Mouse (Mus musculus): ENCODE results near the gene Ugt1a7c. TPM values are rescaled to one million over a fixed set of nuclear protein-coding genes. Genes with fewer than 3 reads are reported as not detected.

The Ugt1a7c gene
- polyA plus RNA-seq, 1 experiment from 2014 or later: 1.0 TPM

DNA sequence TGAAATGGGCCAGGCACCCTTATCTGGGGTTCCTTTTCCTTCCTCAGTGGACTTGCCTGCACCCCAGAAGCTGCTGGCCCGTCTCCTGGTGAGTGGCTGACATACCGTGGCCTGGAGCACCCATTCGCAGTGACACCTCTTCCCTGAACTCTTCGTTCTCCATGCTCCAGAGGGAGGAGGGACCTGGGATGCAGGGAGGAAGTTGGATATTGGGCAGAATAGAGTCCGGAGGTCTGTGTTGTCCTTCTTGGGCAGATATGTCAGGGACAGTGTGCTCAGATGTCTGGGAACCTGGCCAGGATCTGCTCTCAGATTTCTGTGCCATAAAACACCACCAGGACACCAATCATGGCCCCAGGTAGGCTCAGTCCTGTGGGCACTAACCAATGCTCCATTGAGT, 145.2 kb downstream of the Ugt1a7c start:
- WGBS: 73% methylated on average over 5 of the region's 5 CpGs
- Histone ChIP-seq H3K9ac (ENCODE audit: low read depth, low read length) (no peak overlapping the region), H3K4me2 (replicated peaks; ENCODE audit: low read depth, low read length) (no peak overlapping the region), H3K4me3 (ENCODE audit: low read depth, low read length) (no peak overlapping the region), H3K9me3 (ENCODE audit: control insufficient read depth, low read length) (peaks cover 87% of the 10 kb centered on the region), H3K36me3 (ENCODE audit: control insufficient read depth, insufficient read depth, low read length) (no peaks in the 10 kb centered on the region), H3K27me3 (ENCODE audit: control insufficient read depth, insufficient read depth, low read length) (no peaks in the 10 kb centered on the region), H3K27ac (ENCODE audit: low read depth, low read length) (no peak overlapping the region), H3K4me1 (replicated peaks; ENCODE audit: control insufficient read depth, insufficient read depth, low read length) (no peaks in the 10 kb centered on the region)
- DNase-seq (ENCODE audit: low spot score) (no peak), ATAC-seq (ENCODE audit: low FRiP score) (no peak)

GRCm38 (mm10) chr1:88240579-88240978, 145.7 kb downstream of the Ugt1a7c start:
- no peaks in the 10 kb centered on the region for H3K4me1 ChIP-seq (replicated peaks; ENCODE audit: control insufficient read depth, insufficient read depth, low read length)
- no peak overlapping the region for H3K9ac ChIP-seq (ENCODE audit: low read depth, low read length)
- H3K27ac ChIP-seq (ENCODE audit: low read depth, low read length): no peak overlapping the region
- ATAC-seq (ENCODE audit: low FRiP score) (no peak), DNase-seq (ENCODE audit: low spot score) (no peak)
- no peak overlapping the region for H3K4me2 ChIP-seq (replicated peaks; ENCODE audit: low read depth, low read length)
- no peaks in the 10 kb centered on the region for H3K36me3 ChIP-seq (ENCODE audit: control insufficient read depth, insufficient read depth, low read length)
- peaks cover 87% of the 10 kb centered on the region for H3K9me3 ChIP-seq (ENCODE audit: control insufficient read depth, low read length)
- 76% methylated on average over 4 of the region's 4 CpGs for WGBS
- no peaks in the 10 kb centered on the region for H3K27me3 ChIP-seq (ENCODE audit: control insufficient read depth, insufficient read depth, low read length)
- no peak overlapping the region for H3K4me3 ChIP-seq (ENCODE audit: low read depth, low read length)

DNA sequence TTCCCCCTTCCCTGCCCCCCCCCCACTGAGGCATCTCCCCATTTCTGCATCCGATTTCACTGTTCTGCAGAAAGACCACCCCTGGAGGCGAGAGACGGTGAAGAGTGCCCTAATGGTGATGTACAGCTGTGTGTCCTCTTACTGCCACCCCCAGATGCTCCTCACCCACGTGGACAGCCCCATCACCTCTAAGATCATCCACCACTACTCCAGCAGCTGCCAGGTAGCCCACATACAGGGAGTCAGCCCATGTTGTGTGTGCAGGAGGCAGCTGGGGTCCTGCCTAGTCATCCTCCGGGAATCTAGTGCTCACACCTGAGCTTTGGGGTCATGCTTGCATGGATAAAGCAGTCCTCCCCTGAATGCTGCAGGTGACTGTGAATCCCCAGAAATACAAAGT, 149.0 kb downstream of the Ugt1a7c start:
- DNase-seq (ENCODE audit: low spot score) (no peak), ATAC-seq (ENCODE audit: low FRiP score) (no peak)
- H3K36me3 ChIP-seq (ENCODE audit: control insufficient read depth, insufficient read depth, low read length): no peaks in the 10 kb centered on the region
- H3K4me3 ChIP-seq (ENCODE audit: low read depth, low read length): no peak overlapping the region
- no peak overlapping the region for H3K9ac ChIP-seq (ENCODE audit: low read depth, low read length)
- H3K27ac ChIP-seq (ENCODE audit: low read depth, low read length): no peak overlapping the region
- peaks cover 90% of the 10 kb centered on the region for H3K9me3 ChIP-seq (ENCODE audit: control insufficient read depth, low read length)
- H3K4me1 ChIP-seq (replicated peaks; ENCODE audit: control insufficient read depth, insufficient read depth, low read length): no peaks in the 10 kb centered on the region
- 66% methylated on average over 5 of the region's 5 CpGs for WGBS
- H3K27me3 ChIP-seq (ENCODE audit: control insufficient read depth, insufficient read depth, low read length): no peaks in the 10 kb centered on the region
- no peak overlapping the region for H3K4me2 ChIP-seq (replicated peaks; ENCODE audit: low read depth, low read length)

- Histone ChIP-seq H3K4me1 (replicated peaks; ENCODE audit: control insufficient read depth, insufficient read depth, low read length) (no peaks in the 10 kb centered on the region), H3K9me3 (ENCODE audit: control insufficient read depth, low read length) (peaks cover 90% of the 10 kb centered on the region), H3K27me3 (ENCODE audit: control insufficient read depth, insufficient read depth, low read length) (no peaks in the 10 kb centered on the region), H3K4me3 (ENCODE audit: low read depth, low read length) (no peak overlapping the region), H3K4me2 (replicated peaks; ENCODE audit: low read depth, low read length) (no peak overlapping the region), H3K36me3 (ENCODE audit: control insufficient read depth, insufficient read depth, low read length) (no peaks in the 10 kb centered on the region), H3K9ac (ENCODE audit: low read depth, low read length) (no peak overlapping the region), H3K27ac (ENCODE audit: low read depth, low read length) (no peak overlapping the region)
- no peak for DNase-seq (ENCODE audit: low spot score)
- ATAC-seq (ENCODE audit: low FRiP score): no peak
- 80% methylated on average over 6 of the region's 6 CpGs for WGBS
These were observed 151.0 kb downstream of the Ugt1a7c start for GRCm38 (mm10) chr1:88245881-88246280.

DNA sequence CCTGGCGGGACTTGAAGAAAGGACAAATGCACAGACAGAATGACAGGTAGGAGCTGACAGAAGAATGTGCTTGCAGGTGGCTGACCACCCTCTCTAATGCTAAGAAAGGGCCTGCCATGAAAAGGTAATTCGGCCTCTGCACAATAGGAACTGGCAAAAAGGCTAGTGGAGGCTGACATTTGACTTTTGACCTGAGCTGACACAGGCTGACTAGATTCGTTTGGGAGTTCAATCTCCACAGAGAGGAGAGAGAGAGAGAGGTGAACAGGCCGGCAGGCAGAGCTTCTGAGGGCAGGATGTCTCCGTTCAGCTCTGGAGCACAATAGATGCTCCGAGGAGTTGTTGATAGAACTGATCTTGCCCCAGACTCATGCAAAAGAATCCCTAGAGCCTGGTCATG, 151.5 kb downstream of the Ugt1a7c start:
- Histone ChIP-seq H3K27me3 (ENCODE audit: control insufficient read depth, insufficient read depth, low read length) (no peaks in the 10 kb centered on the region), H3K4me2 (replicated peaks; ENCODE audit: low read depth, low read length) (no peak overlapping the region), H3K4me3 (ENCODE audit: low read depth, low read length) (no peak overlapping the region), H3K9ac (ENCODE audit: low read depth, low read length) (no peak overlapping the region), H3K27ac (ENCODE audit: low read depth, low read length) (no peak overlapping the region), H3K36me3 (ENCODE audit: control insufficient read depth, insufficient read depth, low read length) (no peaks in the 10 kb centered on the region), H3K9me3 (ENCODE audit: control insufficient read depth, low read length) (peaks cover 90% of the 10 kb centered on the region), H3K4me1 (replicated peaks; ENCODE audit: control insufficient read depth, insufficient read depth, low read length) (no peaks in the 10 kb centered on the region)
- 48% methylated on average over 6 of the region's 6 CpGs for WGBS
- ATAC-seq (ENCODE audit: low FRiP score): no peak
- no peak for DNase-seq (ENCODE audit: low spot score)

GRCm38 (mm10) chr1:88247660-88248059, 152.8 kb downstream of the Ugt1a7c start:
- no peak for ATAC-seq (ENCODE audit: low FRiP score)
- H3K27ac ChIP-seq (ENCODE audit: low read depth, low read length): no peak overlapping the region
- no peaks in the 10 kb centered on the region for H3K36me3 ChIP-seq (ENCODE audit: control insufficient read depth, insufficient read depth, low read length)
- no peak overlapping the region for H3K4me2 ChIP-seq (replicated peaks; ENCODE audit: low read depth, low read length)
- 58% methylated on average over 2 of the region's 2 CpGs for WGBS
- H3K9ac ChIP-seq (ENCODE audit: low read depth, low read length): no peak overlapping the region
- no peak overlapping the region for H3K4me3 ChIP-seq (ENCODE audit: low read depth, low read length)
- no peaks in the 10 kb centered on the region for H3K4me1 ChIP-seq (replicated peaks; ENCODE audit: control insufficient read depth, insufficient read depth, low read length)
- no peaks in the 10 kb centered on the region for H3K27me3 ChIP-seq (ENCODE audit: control insufficient read depth, insufficient read depth, low read length)
- peaks cover 92% of the 10 kb centered on the region for H3K9me3 ChIP-seq (ENCODE audit: control insufficient read depth, low read length)
- no peak for DNase-seq (ENCODE audit: low spot score)

DNA sequence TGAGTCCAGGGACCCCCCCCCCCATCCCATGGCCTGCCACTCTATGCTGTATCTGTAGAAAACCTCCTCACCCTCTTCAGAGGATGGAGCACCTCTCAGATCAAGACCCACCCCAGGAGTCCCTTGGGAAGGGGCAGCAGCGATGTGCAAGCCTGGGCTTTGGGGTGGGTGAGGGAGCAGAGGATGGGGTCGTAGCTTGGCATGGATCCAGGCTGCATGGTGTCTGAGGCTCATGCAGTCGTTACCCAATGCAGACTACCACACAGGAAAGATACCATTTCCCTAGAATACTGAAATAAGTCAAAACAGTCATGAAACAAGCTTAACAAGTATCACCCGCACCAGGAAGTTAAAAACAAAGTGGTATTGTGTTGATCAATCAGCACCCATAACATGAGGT, 153.8 kb downstream of the Ugt1a7c start:
- Histone ChIP-seq H3K9ac (ENCODE audit: low read depth, low read length) (no peak overlapping the region), H3K4me1 (replicated peaks; ENCODE audit: control insufficient read depth, insufficient read depth, low read length) (no peaks in the 10 kb centered on the region), H3K27ac (ENCODE audit: low read depth, low read length) (no peak overlapping the region), H3K4me2 (replicated peaks; ENCODE audit: low read depth, low read length) (no peak overlapping the region), H3K36me3 (ENCODE audit: control insufficient read depth, insufficient read depth, low read length) (no peaks in the 10 kb centered on the region), H3K4me3 (ENCODE audit: low read depth, low read length) (no peak overlapping the region), H3K27me3 (ENCODE audit: control insufficient read depth, insufficient read depth, low read length) (no peaks in the 10 kb centered on the region), H3K9me3 (ENCODE audit: control insufficient read depth, low read length) (peaks cover 93% of the 10 kb centered on the region)
- no peak for DNase-seq (ENCODE audit: low spot score)
- ATAC-seq (ENCODE audit: low FRiP score): no peak
- 74% methylated on average over 4 of the region's 4 CpGs for WGBS

DNA sequence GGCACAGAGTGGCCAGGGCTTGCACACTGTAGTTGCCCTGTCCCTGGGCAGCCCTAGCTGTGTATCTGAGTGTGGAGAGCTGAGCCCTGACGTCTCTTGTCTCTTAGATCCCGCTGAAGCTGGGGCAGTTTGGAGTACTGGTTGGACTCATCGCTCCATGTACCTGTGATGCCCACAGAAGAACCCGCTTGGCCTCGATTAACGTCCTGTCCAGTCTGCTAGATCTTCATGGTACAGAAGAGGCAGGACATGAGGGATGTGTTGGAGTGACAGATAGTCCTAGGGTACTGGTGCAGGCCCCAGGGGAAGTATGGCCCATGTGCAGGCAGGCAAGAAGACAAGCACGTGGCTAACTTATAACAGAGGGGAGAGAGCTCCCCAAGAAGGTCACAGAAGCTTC, 154.7 kb downstream of the Ugt1a7c start:
- H3K4me3 ChIP-seq (ENCODE audit: low read depth, low read length): no peak overlapping the region
- peaks cover 93% of the 10 kb centered on the region for H3K9me3 ChIP-seq (ENCODE audit: control insufficient read depth, low read length)
- WGBS: 82% methylated on average over 7 of the region's 7 CpGs
- H3K36me3 ChIP-seq (ENCODE audit: control insufficient read depth, insufficient read depth, low read length): no peaks in the 10 kb centered on the region
- ATAC-seq (ENCODE audit: low FRiP score): no peak
- H3K9ac ChIP-seq (ENCODE audit: low read depth, low read length): no peak overlapping the region
- H3K4me1 ChIP-seq (replicated peaks; ENCODE audit: control insufficient read depth, insufficient read depth, low read length): no peaks in the 10 kb centered on the region
- H3K27ac ChIP-seq (ENCODE audit: low read depth, low read length): no peak overlapping the region
- H3K4me2 ChIP-seq (replicated peaks; ENCODE audit: low read depth, low read length): no peak overlapping the region
- no peak for DNase-seq (ENCODE audit: low spot score)
- H3K27me3 ChIP-seq (ENCODE audit: control insufficient read depth, insufficient read depth, low read length): no peaks in the 10 kb centered on the region

- WGBS: 80% methylated on average over 5 of the region's 5 CpGs
- Histone ChIP-seq H3K27me3 (ENCODE audit: control insufficient read depth, insufficient read depth, low read length) (no peaks in the 10 kb centered on the region), H3K4me3 (ENCODE audit: low read depth, low read length) (no peak overlapping the region), H3K4me2 (replicated peaks; ENCODE audit: low read depth, low read length) (no peak overlapping the region), H3K27ac (ENCODE audit: low read depth, low read length) (no peak overlapping the region), H3K4me1 (replicated peaks; ENCODE audit: control insufficient read depth, insufficient read depth, low read length) (no peaks in the 10 kb centered on the region), H3K36me3 (ENCODE audit: control insufficient read depth, insufficient read depth, low read length) (no peaks in the 10 kb centered on the region), H3K9ac (ENCODE audit: low read depth, low read length) (no peak overlapping the region), H3K9me3 (ENCODE audit: control insufficient read depth, low read length) (peaks cover 93% of the 10 kb centered on the region)
- no peak for ATAC-seq (ENCODE audit: low FRiP score)
- DNase-seq (ENCODE audit: low spot score): no peak
These were observed 155.2 kb downstream of the Ugt1a7c start for GRCm38 (mm10) chr1:88250023-88250422.
